Mouse (Mus musculus): ENCODE results near the gene Vps50.
"Not testable (repeated sequence)": the region's sequence is repeated elsewhere in the genome, so short reads cannot be mapped to it uniquely, and the experiment has no call there.

Vps50 gene

DNA sequence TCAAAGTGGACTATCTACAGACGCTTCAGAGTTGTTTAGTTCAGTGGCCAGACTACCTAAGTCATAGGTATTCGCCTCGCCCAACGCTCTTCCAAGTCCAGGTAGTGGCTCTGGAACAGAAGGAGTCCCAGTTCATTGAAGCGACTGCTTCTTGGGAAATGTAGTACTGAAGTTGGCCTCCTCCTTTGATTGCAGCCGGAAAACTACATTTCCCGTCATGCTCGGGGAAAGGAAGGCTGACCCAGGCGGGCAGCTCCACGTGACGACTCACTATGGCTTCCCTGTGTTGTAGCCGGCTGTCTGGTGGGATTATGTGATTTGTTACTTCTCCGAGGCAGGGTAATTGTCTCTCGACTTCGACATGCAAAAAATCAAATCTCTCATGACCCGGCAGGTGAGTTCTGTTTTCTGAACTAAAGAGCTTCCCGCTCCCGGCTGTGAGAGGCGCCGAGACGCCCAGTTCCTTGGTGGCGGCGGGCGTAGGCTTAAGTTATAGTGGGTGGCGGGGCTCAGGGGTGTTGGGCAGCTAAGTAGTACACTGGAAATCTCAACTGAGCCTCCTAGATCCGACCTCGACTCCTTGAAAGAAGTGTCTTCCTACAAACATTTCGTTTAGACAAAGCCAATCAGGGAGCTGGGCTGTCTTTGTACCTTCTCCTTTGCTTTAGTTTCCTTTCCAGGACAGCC, at the start of gene Vps50, which contains the start of gene Hepacam2:
Gene Vps50, plus strand, starts transcription at position 221 of the 687 bp plus-strand sequence.
Gene Hepacam2, minus strand, starts transcription at position 137 of the 687 bp plus-strand sequence.
- DNase-seq: peak; percentile 85

DNA sequence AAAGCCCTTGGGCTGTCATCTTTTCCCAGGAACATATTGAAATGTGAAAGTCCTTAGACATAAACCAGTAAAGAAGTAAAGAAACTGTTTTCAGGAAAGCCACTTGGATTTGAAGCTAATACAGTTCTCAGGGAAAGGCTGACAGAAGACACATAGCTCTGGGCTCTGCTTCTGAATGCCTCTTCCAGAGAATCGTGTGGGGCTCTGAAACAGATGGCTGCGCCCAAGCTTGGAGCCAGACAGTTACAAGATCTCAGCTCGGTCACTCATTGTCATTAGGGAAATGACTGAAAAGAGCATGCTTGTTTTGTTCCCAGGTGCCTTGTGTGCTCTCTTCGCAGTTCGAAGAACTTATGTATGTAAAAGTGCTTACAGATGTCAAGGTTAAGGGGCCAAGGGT, 43.8 kb upstream of the Vps50 start:
- DNase-seq: no peak

DNA sequence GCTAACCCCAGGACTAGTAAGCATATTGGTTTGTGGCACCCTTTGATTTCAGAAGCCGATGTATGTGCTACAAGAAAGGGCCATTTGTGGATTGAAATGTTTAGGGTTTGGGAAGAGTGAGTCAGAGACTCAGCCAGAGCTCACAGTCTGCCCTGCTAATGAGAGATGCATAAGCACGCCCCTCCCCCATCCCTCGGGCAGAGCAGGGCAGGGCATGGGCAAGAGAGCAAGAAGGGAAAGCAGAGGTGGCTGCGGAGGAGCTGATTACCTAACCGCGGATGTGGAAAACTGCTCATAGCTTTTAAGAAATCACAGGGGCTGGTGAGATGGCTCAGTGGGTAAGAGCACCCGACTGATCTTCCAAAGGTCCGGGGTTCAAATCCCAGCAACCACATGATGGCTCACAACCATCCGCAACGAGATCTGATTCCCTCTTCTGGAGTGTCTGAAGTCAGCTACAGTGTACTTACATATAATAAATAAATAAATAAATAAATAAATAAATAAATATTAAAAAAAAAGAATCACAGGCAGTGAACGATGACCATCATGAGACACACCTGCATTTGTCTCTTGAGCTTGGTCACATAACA, 42.1 kb upstream of the Vps50 start:
- DNase-seq: no peak

DNA sequence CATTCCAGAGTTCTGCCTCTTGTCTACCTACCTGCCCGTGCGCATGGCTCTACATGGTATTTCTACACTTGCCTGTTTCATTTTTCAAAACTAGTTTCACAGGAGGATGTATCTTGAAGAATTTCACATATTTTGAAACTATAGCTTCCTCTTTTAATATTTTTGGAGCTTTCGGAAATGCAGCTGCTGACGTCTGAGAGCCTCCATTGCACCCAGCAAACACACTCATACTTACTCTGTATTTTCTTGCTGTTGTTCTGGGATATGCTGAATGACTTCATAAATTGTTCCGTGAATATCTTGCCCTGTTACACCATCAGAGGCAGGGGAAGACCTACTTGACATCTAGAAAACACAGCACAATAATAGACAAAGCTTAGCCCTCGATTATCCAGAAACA, 35.2 kb upstream of the Vps50 start:
- no peak for DNase-seq

DNA sequence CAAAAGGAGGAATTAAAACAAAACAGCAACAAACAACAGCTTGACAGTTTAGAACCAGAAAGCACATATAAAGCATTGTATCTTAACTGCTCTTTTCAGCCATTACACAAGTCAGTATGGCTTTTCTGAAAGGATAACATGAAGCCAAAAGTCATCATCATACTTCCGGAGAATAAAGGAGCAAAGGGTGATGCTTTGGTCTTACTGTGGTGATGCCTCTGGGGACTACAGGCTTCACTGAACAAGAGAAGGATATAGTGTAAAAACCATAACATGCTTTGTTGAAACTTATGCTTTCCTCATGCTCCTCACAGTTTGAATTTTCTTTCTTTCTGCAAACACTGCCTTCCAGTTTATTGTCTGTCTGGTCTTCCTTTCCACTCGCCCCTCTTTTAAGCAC, 34.6 kb upstream of the Vps50 start:
- DNase-seq: no peak

DNA sequence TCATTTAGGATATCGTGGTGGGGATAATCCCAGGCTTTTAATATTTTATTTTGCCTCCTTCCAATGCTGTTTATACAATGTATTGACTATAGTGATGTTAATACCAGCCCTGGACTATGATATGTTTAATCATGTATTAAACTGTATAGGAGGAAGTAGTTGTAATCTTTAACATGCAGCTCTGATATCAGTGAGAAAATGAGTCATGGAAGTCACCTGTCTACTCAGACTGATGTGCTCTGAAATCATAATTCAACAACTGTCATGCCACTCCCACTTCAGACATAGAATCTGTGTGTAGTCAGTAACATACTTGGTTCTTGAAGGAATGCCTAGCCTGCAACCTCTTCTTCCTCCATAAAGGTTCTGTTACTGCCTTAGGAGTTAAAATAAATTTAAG, 29.6 kb upstream of the Vps50 start:
- DNase-seq: no peak

DNA sequence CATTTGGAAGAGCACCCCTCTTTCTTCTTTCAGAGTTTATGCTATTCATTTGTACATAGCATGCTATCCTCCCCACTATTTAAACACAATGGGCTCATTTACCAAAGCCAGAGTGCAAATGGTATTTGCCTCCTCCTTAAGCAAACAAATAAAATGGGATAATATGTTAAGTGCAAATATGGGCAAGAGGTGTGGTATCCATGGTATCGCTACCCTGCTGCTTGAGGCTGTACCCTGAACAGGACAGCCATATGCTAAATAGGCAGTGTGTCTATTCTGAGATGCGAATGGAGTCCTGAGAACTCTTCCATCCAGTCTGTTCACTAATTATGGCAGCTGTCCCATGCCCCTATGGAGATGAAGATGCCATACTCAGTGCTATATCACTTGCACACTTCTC, 27.5 kb upstream of the Vps50 start:
- DNase-seq: no peak

DNA sequence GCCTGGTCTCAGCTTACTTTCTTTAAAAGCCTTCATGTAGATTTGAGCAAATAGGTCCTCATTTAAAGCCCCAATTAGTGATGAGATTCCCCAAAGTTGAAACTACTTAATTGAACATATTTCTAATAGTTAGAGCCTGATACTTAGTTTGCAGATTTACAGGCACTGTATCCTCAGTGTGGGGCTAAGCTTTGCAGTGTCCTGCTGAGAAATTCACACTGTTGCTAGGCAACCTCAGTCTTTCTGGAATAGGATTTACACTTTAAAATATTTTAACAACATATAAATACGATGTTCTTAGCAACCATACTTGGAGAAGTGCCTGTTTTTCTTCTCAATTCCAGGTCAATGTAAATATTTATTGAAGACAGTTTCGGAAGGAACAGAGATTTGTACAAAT, 21.9 kb upstream of the Vps50 start:
- DNase-seq: no peak

DNA sequence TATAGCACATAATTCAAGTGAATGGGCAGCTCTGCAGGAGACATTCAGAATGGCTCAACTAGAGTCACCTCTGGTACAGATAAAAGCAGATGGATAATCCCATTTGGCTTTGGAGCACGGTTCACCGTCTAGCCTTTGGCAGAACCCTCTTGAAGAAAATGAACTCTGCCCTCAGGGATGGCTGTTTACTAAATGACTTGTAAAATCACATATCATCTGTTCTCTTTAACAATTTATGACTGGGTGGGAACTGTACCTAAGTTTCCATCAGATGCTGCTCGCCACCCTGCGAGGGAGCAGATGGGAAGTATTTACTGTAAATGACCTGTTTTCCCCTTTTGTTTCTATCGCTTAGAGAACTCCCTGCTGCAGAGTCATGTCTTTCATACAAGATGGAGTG, 18.3 kb upstream of the Vps50 start:
- DNase-seq: no peak

DNA sequence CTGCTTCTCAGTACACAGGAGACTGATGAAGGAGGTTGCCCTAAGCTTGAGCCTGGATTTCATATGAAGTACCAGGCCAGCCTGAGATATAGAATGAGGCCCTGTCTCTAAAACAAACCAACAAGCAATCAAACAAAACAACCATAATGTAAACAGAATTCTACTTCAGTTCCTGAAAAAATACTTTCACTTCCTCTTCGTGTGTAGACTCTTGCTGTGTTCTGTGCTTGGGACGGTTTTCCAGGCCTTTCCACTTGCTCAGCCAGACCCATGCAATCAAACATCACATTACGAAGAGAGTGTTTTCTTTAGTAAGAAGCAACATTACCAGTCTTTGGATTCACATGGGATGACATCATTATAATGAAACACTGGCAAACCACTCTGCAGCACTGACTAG, 16.5 kb upstream of the Vps50 start:
- DNase-seq: no peak

DNA sequence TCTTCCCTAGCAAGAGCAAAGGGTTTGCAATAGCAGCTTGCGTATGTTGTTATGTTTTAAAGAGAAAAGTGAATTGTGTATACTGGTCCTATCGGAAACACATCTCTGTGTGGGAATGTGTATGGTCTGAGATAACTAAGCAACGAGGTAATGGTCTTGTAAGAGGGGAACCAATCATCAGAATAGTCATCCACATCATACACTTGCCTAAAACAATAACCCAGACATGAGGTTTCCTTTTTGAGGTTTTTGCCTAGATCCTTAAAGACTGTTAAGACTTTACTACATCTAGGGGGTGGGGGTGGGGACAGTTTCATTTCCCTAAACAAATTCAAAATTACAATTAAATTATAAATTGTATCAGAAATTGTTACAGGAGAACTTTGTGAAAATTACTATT, 13.0 kb upstream of the Vps50 start:
- DNase-seq: no peak

DNA sequence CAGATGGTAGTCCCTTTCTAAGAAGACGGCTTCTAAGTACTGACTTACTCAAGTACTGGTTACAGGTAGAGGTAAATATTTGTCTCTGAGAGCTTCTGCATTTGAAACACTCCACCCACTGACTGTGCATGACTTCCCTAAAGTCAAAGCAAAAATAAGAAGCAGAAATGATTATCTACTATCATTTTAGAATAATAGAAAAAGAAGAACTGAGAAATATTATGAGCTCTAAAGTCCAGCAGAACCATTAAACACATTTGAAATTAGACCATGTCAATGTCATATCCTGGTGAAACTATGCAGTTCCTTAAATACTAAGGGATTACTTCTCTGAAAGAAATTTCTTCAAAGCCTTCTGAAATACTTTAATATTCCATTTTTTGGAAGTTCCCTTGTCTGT, 10.8 kb upstream of the Vps50 start:
- no peak for DNase-seq

DNA sequence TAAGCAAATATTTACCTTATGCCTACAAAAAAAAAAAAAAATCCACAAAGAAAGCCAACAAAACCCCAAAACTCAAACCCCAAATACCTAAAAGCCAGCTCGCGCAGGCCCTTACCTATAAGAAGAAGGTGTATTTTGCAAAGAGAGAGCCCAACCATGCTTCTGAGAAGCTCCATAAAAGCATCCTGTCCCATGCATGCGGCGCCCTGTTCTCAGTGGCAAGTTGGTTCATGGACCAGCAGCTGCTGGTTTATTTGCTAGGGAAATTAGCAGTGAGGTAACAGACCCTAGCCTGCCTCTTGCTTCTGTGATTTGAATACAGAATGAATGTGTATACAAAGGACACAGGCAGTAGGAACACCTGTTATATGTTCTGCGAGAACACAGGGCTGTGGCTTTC, 3.9 kb upstream of the Vps50 start:
- no peak for DNase-seq

DNA sequence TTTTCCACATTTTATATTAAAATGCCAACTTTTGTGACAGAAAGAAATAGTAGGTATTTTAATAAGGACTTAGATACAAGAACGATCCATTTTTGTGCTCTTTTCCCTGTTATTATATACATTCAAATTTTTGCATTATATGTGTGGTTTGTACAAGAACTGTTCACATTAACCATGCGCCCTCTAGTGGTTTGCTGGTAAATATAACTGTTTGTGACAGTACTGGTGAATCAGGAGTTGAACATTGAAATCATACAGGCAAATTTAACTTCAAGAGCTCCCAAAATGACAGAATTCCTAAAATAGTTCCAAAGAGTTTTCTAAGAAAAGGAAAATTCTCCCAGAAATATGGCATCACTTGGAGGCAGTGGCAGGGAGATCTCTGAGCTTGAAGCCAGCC, 2.0 kb upstream of the Vps50 start:
- peak; percentile 5 for DNase-seq

DNA sequence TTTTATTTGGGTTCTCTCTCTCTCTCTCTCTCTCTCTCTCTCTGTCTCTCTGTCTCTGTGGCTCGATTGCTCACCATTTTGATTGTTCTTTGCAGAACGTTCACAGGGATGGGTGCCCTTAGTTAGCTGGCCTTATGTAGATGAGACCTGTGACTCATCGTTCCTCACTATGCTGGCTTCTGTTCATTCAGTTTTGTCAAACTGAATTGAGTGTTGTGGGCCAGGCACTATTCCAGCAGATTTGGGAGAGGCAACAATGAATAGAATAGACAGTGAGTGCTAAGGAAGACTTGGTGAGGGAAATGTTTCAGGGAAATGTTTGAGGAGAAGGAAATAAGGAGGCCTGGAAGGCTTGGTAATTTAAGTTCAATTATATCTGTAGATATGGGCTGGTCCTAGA, 2.1 kb downstream of the Vps50 start:
- DNase-seq: no peak

DNA sequence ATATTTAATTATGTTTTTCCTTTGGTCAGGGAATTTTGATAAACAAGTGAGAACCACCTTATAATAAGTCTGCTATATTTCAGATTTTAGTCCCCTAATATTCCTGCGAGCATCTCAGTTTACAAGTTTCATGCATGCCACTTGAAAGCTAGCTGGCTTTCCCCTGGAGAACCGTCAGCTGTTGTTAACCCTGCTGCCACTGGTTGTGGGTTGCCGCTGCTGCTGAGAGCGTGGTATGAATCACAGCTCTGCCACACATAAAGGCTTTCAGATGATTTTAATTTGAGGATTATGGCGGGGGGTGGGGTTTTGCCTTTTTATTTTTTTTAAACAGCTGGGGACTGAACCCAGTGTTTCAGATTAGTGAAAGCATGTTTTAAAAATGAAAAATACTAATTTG, 7.1 kb downstream of the Vps50 start:
- DNase-seq: no peak

DNA sequence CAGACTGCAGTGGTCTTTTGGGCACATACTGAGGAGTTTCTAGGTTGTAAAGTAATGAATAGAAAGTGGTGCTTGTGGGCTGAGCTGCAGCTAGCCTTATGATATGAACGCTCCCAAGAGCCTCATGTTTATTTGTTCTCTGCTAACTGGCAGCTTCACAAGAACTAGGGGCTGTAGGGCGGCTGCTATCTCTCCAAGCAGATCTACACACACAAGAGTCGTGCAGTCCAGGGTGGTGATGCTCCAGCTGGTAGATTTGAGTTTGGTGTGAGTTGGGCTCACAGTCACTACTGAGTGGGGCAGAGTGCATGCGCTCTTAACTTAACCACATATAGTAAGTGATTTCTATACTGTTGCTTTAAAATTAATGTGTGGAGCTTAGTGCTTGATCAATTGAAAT, 8.9 kb downstream of the Vps50 start:
- no peak for DNase-seq

DNA sequence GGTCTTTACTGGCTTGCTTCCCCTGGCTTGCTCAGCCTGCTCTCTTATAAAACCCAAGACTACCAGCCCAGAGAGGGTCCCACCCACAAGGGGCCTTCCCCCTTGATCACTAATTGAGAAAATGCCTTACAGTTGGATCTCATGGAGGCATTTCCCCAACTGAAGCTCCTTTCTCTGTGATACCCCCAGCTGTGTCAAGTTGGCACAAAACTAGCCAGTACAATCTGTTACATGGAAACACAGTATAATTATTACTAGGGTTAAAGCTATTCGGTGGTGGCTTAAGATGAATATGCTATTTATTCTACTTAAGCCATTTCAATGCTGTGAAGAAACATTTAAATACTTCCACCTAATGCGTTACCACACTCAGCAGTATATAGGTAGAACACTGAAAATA, 10.0 kb downstream of the Vps50 start:
- not testable (repeated sequence) for DNase-seq

DNA sequence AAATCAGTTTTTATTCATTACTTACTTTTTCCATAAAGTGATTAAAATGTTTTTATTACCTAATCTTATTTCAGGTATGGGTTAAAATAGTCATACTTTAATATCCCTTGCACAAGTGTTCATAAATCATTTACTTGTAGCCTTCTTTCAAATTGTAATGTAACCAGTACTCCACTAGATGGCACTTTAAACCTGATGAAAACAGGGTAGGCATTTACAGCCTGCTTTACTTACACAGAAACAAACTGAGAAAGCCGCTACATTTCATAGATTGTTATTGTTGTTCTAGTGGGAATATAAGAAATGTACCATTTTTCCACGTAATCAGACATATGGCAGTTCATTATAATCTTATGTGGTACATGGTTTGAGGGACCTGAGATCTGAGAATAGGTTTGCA, 11.6 kb downstream of the Vps50 start:
- DNase-seq: no peak

DNA sequence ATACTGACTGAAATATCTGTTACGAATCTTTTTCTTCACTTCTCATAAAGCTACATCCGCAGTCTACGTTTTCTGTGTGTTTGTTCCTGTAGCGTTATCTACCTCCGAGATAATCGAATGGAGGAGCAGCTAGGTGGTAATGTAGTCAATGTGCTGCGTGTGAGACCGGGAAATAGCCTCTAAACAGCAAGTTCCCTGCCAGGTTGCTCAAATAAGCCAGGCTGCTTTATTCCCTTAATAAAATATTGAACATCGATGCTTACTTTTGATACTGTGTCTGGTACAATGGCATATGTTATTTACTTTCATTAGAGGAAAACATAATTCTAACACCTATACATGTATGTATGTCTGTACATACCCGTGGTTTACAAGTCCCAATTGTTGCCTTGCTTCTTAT, 12.9 kb downstream of the Vps50 start:
- no peak for DNase-seq

DNA sequence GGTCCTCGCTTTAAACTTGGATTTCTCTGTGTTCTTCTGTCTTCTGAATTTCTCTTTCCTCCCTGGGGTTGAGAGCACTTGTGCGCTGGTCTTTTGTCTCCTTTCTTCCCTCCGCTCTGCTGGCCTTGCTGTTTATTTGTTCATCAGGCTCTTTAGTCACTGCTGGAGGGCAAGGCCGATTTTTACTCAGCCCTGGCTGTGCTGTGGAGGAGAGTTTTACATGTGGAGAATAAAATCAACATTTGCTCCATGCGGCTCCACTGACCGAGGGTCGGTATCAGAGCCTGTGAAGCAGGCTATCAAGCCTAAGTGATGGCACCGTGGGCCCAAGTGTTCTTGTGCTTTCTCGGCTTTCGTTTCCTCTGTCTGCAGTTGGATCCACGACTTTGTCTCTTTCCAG, 13.4 kb downstream of the Vps50 start:
- DNase-seq: no peak

DNA sequence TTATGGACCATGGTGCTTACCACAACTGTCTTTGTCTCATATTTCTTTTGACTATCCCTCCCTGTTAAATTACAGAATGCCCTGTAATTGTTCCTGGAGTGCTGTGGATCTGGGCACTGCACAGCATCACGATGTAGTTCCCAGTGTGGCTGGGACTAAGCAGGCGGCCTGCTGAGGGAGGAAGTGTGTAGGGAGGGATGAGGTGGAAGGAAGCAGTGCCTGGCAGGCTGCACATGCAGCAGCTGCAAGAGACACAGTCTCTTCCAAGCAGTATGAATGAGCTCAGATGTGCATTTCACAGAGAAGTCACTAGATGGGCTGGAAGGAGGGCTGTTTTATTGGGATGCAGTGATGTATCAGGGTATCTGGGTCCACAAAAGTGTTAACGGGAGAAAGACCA, 14.4 kb downstream of the Vps50 start:
- DNase-seq: no peak

DNA sequence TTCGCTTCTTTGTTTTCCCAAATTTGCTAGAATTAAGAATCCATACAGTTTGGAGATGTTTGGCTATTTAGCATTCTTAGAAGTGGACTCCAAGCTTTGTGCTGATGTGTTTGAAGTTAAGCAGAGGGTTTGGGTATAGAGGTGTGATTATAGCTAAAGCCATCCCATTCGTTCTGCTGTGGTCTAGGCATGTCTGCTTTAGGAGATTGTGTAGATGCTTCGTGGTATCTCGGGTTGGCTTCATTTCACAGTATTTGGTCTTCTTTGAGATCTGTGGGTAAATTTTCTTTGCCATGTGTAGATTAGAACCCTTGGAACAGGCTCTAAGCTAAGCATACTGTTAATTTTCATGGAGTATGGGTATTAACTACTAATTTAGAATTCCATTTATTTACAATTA, 30.0 kb downstream of the Vps50 start:
- no peak for DNase-seq

DNA sequence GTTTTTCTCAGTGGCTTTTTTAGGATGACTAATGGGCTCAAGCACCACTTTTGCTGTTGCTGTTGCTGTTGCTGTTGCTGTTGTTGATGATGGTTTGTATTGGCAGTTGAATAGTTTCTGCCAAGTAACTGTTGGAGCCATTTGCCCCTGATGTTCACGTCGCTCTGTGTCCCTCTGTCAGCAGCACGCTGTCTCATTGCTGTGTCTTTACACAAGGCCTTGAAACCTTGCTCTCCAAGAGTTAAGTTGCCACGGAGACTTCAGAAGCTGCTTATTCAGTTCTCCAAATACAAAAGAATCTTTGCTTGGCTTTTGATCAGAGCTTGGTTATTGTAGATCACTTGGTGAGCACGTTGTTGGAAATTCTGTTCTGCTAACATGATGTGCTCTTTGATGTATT, 33.3 kb downstream of the Vps50 start:
- no peak for DNase-seq

DNA sequence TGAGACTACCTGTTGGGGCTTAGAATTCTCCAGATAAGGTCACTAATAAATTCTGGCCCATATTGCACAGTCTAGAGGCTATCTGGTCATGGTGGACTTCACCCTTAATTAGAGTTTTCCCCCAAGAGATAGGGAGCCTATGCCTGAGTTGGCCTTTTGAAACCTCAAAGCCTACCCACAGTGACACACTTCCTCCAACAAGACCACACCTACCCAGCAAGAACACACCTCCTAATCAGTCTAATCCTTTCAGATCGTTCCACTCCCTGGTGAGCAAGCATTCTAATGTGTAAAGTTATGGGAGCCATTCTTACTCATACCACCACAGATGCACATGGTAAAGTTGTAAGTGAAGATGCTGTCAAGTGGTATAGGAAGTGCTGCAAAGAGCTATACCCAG, 37.9 kb downstream of the Vps50 start:
- no peak for DNase-seq

All from thymus, postnatal 25 days (tissue).